ENCODE assay signal across 13 mouse cellular contexts in the genomic region with DNA sequence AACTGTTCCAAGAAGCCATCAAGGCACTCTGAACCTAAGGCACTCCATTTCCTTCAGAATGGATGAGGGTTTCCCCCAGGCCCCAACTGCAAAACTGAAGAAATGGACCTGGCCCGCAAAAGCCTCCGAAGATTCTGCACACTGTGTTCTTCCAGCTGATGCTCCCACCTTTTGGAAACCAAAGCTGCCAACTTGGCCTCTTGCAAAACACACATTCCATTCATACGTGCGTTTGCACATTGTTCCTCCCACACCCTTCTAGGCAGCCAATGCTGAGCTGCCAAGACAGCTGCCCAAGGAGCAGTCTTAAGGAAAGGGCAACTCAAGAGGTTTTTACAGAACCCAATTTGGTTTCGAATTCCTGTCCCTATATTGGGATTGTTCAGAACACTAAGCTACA. TPM values are rescaled to one million over a fixed set of nuclear protein-coding genes. Genes with fewer than 3 reads are reported as not detected.
DNase-seq lines count a peak whose midpoint lies in the region; ATAC-seq and TF ChIP-seq lines count a peak whose summit lies in the region.
"Had no signal": no experiment of that assay in that cellular context is flagged by ENCODE, and none has a peak within 500 bp of the region (broad histone marks: within the 10 kb centered on the region; RNA-seq: fewer than 3 reads in every experiment).

No protein-coding gene starts in this region.

- WGBS in cerebellum, adult 2 months: 61% methylated on average over 5 of the region's 5 CpGs

- no peak for ATAC-seq in monocyte, adult 5-6 weeks (replicated peaks; ENCODE audit: insufficient number of reproducible peaks, low FRiP score, low TSS enrichment, poor library complexity, severe bottlenecking)
- ATAC-seq: forebrain, postnatal 0 days had no signal

- H3K4me1 ChIP-seq in cerebellum, adult 2 months (ENCODE audit: control insufficient read depth, insufficient read depth, low read length): no peaks in the 10 kb centered on the region
- H3K4me1 ChIP-seq: neural tube, embryonic 13.5 days had no signal

- H3K27ac ChIP-seq in cerebellum, adult 2 months (ENCODE audit: insufficient read depth, low read length): no peak overlapping the region
- H3K27ac ChIP-seq: layer of hippocampus, adult 2 months; liver, embryonic 13.5 days; neural tube, embryonic 13.5 days had no signal

- H3K27me3 ChIP-seq in cerebellum, adult 2 months (ENCODE audit: control insufficient read depth, insufficient read depth, low read length): no peaks in the 10 kb centered on the region
- H3K27me3 ChIP-seq: liver, embryonic 13.5 days; neural tube, embryonic 13.5 days had no signal

- intact Hi-C loops in gastrocnemius, postnatal 14 days (cut with DNase I; ENCODE audit: low total_unique reads): loop anchor here (10.0 kb wide), 1 partner anchor 244 kb away; the partner anchor contains the start of gene Dnah3

- H3K4me3 ChIP-seq in cerebellum, adult 2 months (replicated peaks; ENCODE audit: insufficient read depth, low read depth, low read length): no peak overlapping the region
- H3K4me3 ChIP-seq: layer of hippocampus, adult 2 months; liver, embryonic 13.5 days; neural tube, embryonic 13.5 days had no signal

- TF ChIP-seq POLR2A in cerebellum, adult 2 months (IDR thresholded peaks at IDR 0.05; ENCODE audit: borderline replicate concordance, insufficient read depth, low read length): no peak

- DNase-seq in urinary bladder, postnatal 25 days (ENCODE audit: low spot score): peak; percentile 18
- DNase-seq in urinary bladder, postnatal 10 days (ENCODE audit: low spot score): no peak
- DNase-seq in gastrocnemius, postnatal 14 days: peak; percentile 38
- DNase-seq in lung, adult 18-20 months: peak; percentile 85 to 91
- DNase-seq in urinary bladder, postnatal 36 days (ENCODE audit: low spot score in 2 of 2): peak; percentile 37 to 75
- DNase-seq in right cerebral cortex, postnatal 14 days: no peak
- no peak for DNase-seq in cerebellum, adult 2 months
- DNase-seq: cerebellum, postnatal 14 days; forebrain, postnatal 0 days; liver, embryonic 13.5 days had no signal

- no peak for TF ChIP-seq CTCF in cerebellum, adult 2 months (IDR thresholded peaks at IDR 0.05; ENCODE audit: borderline replicate concordance, insufficient read depth, low read depth, low read length)

RNA-seq across cellular contexts. Expression of gene Lyrm1, which starts 44.9 kb away (rescaled TPM):
- 10 to 100 TPM; 10.4 to 11.1 TPM for total RNA-seq in gastrocnemius, postnatal 14 days (2021)
- total RNA-seq in monocyte, adult 5-6 weeks (2017): 4.4 to 8.8 TPM (median 8.6 TPM) in 3 replicates
- polyA plus RNA-seq in cerebellum, adult 2 months (2012; rRNA removed): 16.6 and 19.4 TPM in 2 replicates

RNA-seq across cellular contexts. Expression of gene Dcun1d3, which starts 45.4 kb away (rescaled TPM):
- total RNA-seq in gastrocnemius, postnatal 14 days (2021): 10 to 100 TPM; 13.9 to 14.1 TPM
- total RNA-seq in monocyte, adult 5-6 weeks (2017): 7.1 to 13.6 TPM (median 11.6 TPM) in 3 replicates
- 10.4 and 10.8 TPM in 2 replicates for polyA plus RNA-seq in cerebellum, adult 2 months (2012; rRNA removed)

RNA-seq across cellular contexts. Expression of gene Eri2, which starts 56.9 kb away (rescaled TPM):
- total RNA-seq in gastrocnemius, postnatal 14 days (2021): 1 to 10 TPM; 2.0 to 2.1 TPM
- 1.6 to 4.3 TPM (median 2.9 TPM) in 3 replicates for total RNA-seq in monocyte, adult 5-6 weeks (2017)
- 5.9 TPM in 2 replicates for polyA plus RNA-seq in cerebellum, adult 2 months (2012; rRNA removed)

RNA-seq across cellular contexts. Expression of gene Rexo5, which starts 56.9 kb away (rescaled TPM):
- under 1 TPM; 0.49 to 0.62 TPM for total RNA-seq in gastrocnemius, postnatal 14 days (2021)
- 9.6 to 61.3 TPM (median 56.9 TPM) in 3 replicates for total RNA-seq in monocyte, adult 5-6 weeks (2017)
- polyA plus RNA-seq in cerebellum, adult 2 months (2012; rRNA removed): 4.8 and 6.4 TPM in 2 replicates

Comparison
In these comparisons a context has a peak if more than half of its experiments do, and no peak if none do; other contexts are left out.
1. DNase-seq: peak in urinary bladder, postnatal 25 days (single experiment), gastrocnemius, postnatal 14 days (single experiment), lung, adult 18-20 months (2 of 2) and urinary bladder, postnatal 36 days (2 of 2); none in urinary bladder, postnatal 10 days (single experiment), right cerebral cortex, postnatal 14 days (single experiment) and cerebellum, adult 2 months (0 of 2).